Mouse (Mus musculus) thymus, adult 2 months (tissue): Measurements from ENCODE around the gene Ccdc36.

Experiments
- CTCF ChIP-seq: fragments of 200-500 bp; IDR thresholded peaks from 2 replicates; pipeline ENCODE4 v1.5.1; 2012; ENCODE audit warnings: mild to moderate bottlenecking, control low read depth, low read length, moderate library complexity, borderline replicate concordance; ENCODE audit not compliant: control insufficient read depth, poor library complexity, insufficient read depth; ENCODE audit errors: extremely low read depth
- POLR2A ChIP-seq: fragments of 200-500 bp; IDR thresholded peaks from 2 replicates; pipeline ENCODE4 v1.6.1; 2012; ENCODE audit warnings: mild to moderate bottlenecking, low read length, control low read depth, moderate library complexity; ENCODE audit not compliant: control insufficient read depth, poor library complexity, insufficient read depth; ENCODE audit errors: extremely low read depth

DNA sequence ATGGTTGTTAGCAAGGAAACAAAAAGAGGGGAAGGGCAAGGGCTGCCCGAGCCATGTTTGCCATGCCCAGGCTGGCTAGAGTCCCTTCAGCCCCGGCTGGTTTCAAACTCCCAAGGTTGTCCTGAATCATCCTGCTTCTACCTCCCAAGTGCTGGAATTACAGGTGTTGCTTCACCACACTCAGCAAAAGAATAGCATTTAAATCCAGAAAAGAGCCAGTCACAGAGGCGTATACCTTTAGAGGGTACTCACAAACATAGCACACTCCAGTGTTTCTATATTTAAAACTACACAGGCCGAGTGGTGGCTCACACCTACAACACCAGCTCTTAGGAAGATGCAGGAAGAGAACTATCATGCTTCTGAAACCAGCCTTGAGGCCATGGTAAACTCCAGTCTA is 18.7 kb downstream of the Ccdc36 start:
- TF ChIP-seq CTCF = no peak
- no peak for TF ChIP-seq POLR2A
